ENCODE assay signal across 8 mouse cellular contexts in the genomic region with DNA sequence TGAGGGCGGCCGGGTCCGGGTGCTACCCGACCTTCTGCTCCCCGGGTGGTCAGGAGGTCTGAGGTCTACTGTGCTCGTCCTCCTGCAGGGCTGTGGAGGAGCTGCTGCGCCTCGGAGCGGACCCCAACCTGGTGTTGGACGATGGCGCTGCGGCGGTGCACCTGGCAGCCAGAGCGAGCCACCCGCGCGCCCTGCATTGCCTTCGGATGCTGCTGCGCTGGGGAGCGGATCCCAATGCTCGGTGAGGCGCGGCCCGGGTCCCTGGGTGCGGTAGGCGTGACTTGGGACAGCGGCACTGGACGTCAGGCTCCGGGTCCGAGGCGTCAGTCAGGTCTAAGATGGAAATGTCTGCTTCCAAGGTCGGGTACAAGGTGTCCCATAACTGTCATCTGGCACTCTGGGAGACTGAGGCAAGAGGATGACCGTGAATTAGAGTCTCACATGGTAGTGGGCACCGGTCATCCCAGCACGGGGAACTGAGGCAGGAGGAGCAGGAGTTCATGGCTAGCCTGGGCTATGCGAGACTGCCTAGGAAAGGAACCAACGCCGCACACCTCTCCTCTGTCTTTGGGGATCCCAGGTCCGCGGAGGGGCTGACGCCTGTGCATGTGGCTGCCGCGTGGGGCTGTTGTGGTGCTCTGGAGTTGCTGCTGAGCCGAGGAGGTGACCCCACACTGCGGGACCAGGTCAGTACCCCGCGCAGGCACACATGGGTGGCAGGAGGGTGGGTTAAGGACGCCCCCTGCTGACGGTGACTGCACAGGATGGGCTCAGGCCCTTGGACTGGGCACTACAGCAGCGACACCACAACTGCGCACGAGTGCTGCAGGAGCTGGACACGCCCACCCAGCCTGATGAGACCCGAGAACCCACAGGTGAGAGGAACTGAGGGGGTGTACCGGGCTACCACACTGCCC. TPM values are rescaled to one million over a fixed set of nuclear protein-coding genes. Genes with fewer than 3 reads are reported as not detected.
A peak's percentile ranks its signal among the peaks of the same experiment; 100 is the strongest.
DNase-seq lines count a peak whose midpoint lies in the region; ATAC-seq lines count a peak whose summit lies in the region.

No protein-coding gene starts in this region.

- peak; percentile 88 for DNase-seq in 416B (ENCODE audit: low read depth)
- peak; percentile 79 for DNase-seq in MN1 (ENCODE audit: low spot score)
- peak; percentile 88 for DNase-seq in embryo, embryonic 10.5 days (ENCODE audit: low spot score)
- DNase-seq in lung, postnatal 14 days = peak; percentile 81
- DNase-seq in retina, embryonic 14.5 days (ENCODE audit: low spot score) = peak; percentile 84
- DNase-seq in adipocyte (ENCODE audit: low spot score) = no peak

- peaks cover 36% of the 10 kb centered on the region for H3K36me3 ChIP-seq in heart, embryonic 12.5 days
- H3K36me3 ChIP-seq in kidney, embryonic 14.5 days (ENCODE audit: control insufficient read depth, insufficient read depth, low read length) = peaks cover 36% of the 10 kb centered on the region

- under 1% methylated on average over 55 of the region's 55 CpGs for WGBS in heart, embryonic 12.5 days
- WGBS in kidney, embryonic 14.5 days = under 1% methylated on average over 55 of the region's 55 CpGs

- H3K9ac ChIP-seq in heart, embryonic 12.5 days = peak overlapping the region; percentile 80
- peak overlapping the region; percentile 77 for H3K9ac ChIP-seq in kidney, embryonic 14.5 days (ENCODE audit: low read depth, low read length)

- peak overlapping the region; percentile 79 for H3K4me2 ChIP-seq in heart, embryonic 12.5 days
- peak overlapping the region; percentile 94 for H3K4me2 ChIP-seq in kidney, embryonic 14.5 days (replicated peaks; ENCODE audit: low read depth, low read length)

- H3K4me1 ChIP-seq in heart, embryonic 12.5 days (replicated peaks) = peaks cover 18% of the 10 kb centered on the region
- peaks cover 15% of the 10 kb centered on the region for H3K4me1 ChIP-seq in kidney, embryonic 14.5 days (ENCODE audit: control insufficient read depth, insufficient read depth, low read length)

- no peaks in the 10 kb centered on the region for H3K9me3 ChIP-seq in heart, embryonic 12.5 days (replicated peaks)
- no peaks in the 10 kb centered on the region for H3K9me3 ChIP-seq in kidney, embryonic 14.5 days (ENCODE audit: control insufficient read depth, low read length)

- peak overlapping the region; percentile 71 for H3K4me3 ChIP-seq in heart, embryonic 12.5 days
- H3K4me3 ChIP-seq in kidney, embryonic 14.5 days (ENCODE audit: low read length) = peak overlapping the region; percentile 80

- no peaks in the 10 kb centered on the region for H3K27me3 ChIP-seq in heart, embryonic 12.5 days (replicated peaks)
- no peaks in the 10 kb centered on the region for H3K27me3 ChIP-seq in kidney, embryonic 14.5 days (ENCODE audit: control insufficient read depth, insufficient read depth, low read length)

- peak; percentile 78 for ATAC-seq in heart, embryonic 12.5 days (ENCODE audit: insufficient number of reproducible peaks, low FRiP score)
- peak; percentile 86 for ATAC-seq in kidney, embryonic 14.5 days (ENCODE audit: low FRiP score, low TSS enrichment)

- H3K27ac ChIP-seq in heart, embryonic 12.5 days (ENCODE audit: poor library complexity, severe bottlenecking) = no peak overlapping the region
- peak overlapping the region; percentile 55; the same call in 1 of the 2 replicates for H3K27ac ChIP-seq in kidney, embryonic 14.5 days (ENCODE audit: low read depth, low read length)

RNA-seq across cellular contexts. Expression of a gene that starts 0.5 kb away (rescaled TPM):
- 28.8 and 30.2 TPM in 2 replicates for polyA plus RNA-seq in heart, embryonic 12.5 days (2016; fragmentation: Nextera tagmentation; extraction: Ambion mirVana)
- polyA plus RNA-seq in kidney, embryonic 14.5 days (2014; fragmentation: Nextera tagmentation; extraction: Ambion mirVana) = 28.5 and 38.2 TPM in 2 replicates

RNA-seq across cellular contexts. Expression of a gene that starts 9.7 kb away (rescaled TPM):
- polyA plus RNA-seq in heart, embryonic 12.5 days (2016; fragmentation: Nextera tagmentation; extraction: Ambion mirVana) = 77.6 and 94.2 TPM in 2 replicates
- polyA plus RNA-seq in kidney, embryonic 14.5 days (2014; fragmentation: Nextera tagmentation; extraction: Ambion mirVana) = 107 and 125 TPM in 2 replicates

RNA-seq across cellular contexts. Expression of a gene that starts 10.8 kb away (rescaled TPM):
- 4.8 and 6.1 TPM in 2 replicates for polyA plus RNA-seq in heart, embryonic 12.5 days (2016; fragmentation: Nextera tagmentation; extraction: Ambion mirVana)
- 10.4 and 12.3 TPM in 2 replicates for polyA plus RNA-seq in kidney, embryonic 14.5 days (2014; fragmentation: Nextera tagmentation; extraction: Ambion mirVana)

RNA-seq across cellular contexts. Expression of a gene that starts 24.6 kb away (rescaled TPM):
- 63.6 and 64.3 TPM in 2 replicates for polyA plus RNA-seq in heart, embryonic 12.5 days (2016; fragmentation: Nextera tagmentation; extraction: Ambion mirVana)
- 134 and 149 TPM in 2 replicates for polyA plus RNA-seq in kidney, embryonic 14.5 days (2014; fragmentation: Nextera tagmentation; extraction: Ambion mirVana)

RNA-seq across cellular contexts. Expression of a gene that starts 35.3 kb away (rescaled TPM):
- polyA plus RNA-seq in heart, embryonic 12.5 days (2016; fragmentation: Nextera tagmentation; extraction: Ambion mirVana) = 5.5 and 5.7 TPM in 2 replicates
- polyA plus RNA-seq in kidney, embryonic 14.5 days (2014; fragmentation: Nextera tagmentation; extraction: Ambion mirVana) = 4.6 and 5.2 TPM in 2 replicates
